Mouse (Mus musculus) liver, postnatal 0 days (tissue): ENCODE data around the gene Fam8a1.

ENCODE experiments used
- CTCF ChIP-seq: sonication (generic); IDR thresholded peaks from 2 replicates; pipeline ENCODE4 v1.5.1; 2016; ENCODE audit warnings: antibody characterized with exemption, low read depth
- EP300 ChIP-seq: IDR thresholded peaks from 2 replicates; pipeline ENCODE4 v1.6.1; 2016; ENCODE audit warnings: antibody characterized with exemption, low read depth, mild to moderate bottlenecking

DNA sequence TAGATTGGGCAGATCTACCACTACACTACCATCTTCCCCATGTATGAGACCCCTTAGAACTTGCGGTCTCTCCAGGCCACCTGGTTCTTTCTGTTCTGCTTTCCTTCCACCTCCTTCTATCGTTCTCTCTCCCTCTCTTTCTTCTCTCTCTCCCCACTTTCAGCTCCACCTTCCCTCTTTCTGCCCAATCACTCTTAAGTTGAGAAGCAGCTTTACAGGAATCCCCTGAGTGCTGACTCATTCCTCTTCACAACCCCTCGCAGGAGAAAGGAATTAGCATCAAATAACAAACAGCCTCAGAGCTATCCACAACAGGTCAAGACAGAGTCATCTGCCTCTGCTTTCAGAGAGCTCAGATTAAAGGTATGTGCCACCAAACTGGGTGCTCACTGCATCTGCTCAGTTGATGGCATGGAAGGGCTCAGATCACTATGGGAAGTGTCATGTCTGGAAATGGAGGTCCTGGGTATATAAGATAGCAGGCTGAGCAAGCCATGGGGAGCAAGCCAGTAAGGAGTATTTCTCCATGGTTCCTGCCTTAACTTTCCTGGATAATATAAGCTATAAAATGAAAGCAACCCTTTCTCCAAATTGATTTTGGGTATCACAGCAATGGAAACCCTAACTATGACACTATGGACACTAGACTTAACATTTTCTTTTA, 46.8 kb downstream of the Fam8a1 start:
- TF ChIP-seq CTCF = no peak
- TF ChIP-seq EP300 = no peak
